Mouse (Mus musculus): ENCODE results near the gene Slc22a8.
A peak's percentile ranks its signal among the peaks of the same experiment; 100 is the strongest.

Gene Slc22a8

GRCm38 (mm10) chr19:8590954-8591353 is at the start of gene Slc22a8:
Slc22a8 (plus strand) TSS chr19:8591254.
- DNase-seq: no peak

- no peak for DNase-seq
Measured at GRCm38 (mm10) chr19:8558897-8559296, 32.2 kb upstream of the Slc22a8 start.

- DNase-seq: no peak
Measured at GRCm38 (mm10) chr19:8564021-8564420, 27.0 kb upstream of the Slc22a8 start.

GRCm38 (mm10) chr19:8564469-8564868 is 26.6 kb upstream of the Slc22a8 start:
- DNase-seq: no peak

- DNase-seq: no peak
Measured at GRCm38 (mm10) chr19:8565262-8565661, 25.8 kb upstream of the Slc22a8 start.

- peak; percentile 55 to 57 for DNase-seq
Measured at GRCm38 (mm10) chr19:8565985-8566384, 25.1 kb upstream of the Slc22a8 start.

GRCm38 (mm10) chr19:8567104-8567880 is 23.8 kb upstream of the Slc22a8 start:
- DNase-seq: peak; percentile 81

- DNase-seq: peak; percentile 74 to 77
Measured at GRCm38 (mm10) chr19:8569453-8569863, 21.6 kb upstream of the Slc22a8 start.

- no peak for DNase-seq
Measured at GRCm38 (mm10) chr19:8570341-8571040, 20.6 kb upstream of the Slc22a8 start.

GRCm38 (mm10) chr19:8571746-8572145 is 19.3 kb upstream of the Slc22a8 start:
- DNase-seq: no peak

GRCm38 (mm10) chr19:8572485-8572884 is 18.6 kb upstream of the Slc22a8 start:
- no peak for DNase-seq

GRCm38 (mm10) chr19:8577432-8577831 is 13.6 kb upstream of the Slc22a8 start:
- no peak for DNase-seq

GRCm38 (mm10) chr19:8578293-8578969 is 12.6 kb upstream of the Slc22a8 start:
- DNase-seq: peak; percentile 85 to 87

GRCm38 (mm10) chr19:8578970-8579342 is 12.1 kb upstream of the Slc22a8 start:
- DNase-seq: no peak

GRCm38 (mm10) chr19:8585298-8585697 is 5.8 kb upstream of the Slc22a8 start:
- no peak for DNase-seq

GRCm38 (mm10) chr19:8585899-8586298 is 5.2 kb upstream of the Slc22a8 start:
- DNase-seq: no peak

- DNase-seq: no peak
Measured at GRCm38 (mm10) chr19:8586350-8586749, 4.7 kb upstream of the Slc22a8 start.

- DNase-seq: no peak
Measured at GRCm38 (mm10) chr19:8587315-8587714, 3.7 kb upstream of the Slc22a8 start.

- DNase-seq: no peak
Measured at GRCm38 (mm10) chr19:8592155-8592554, 1.1 kb downstream of the Slc22a8 start.

- DNase-seq: no peak
Measured at GRCm38 (mm10) chr19:8592873-8593408, 1.9 kb downstream of the Slc22a8 start.

GRCm38 (mm10) chr19:8593833-8594232 is 2.8 kb downstream of the Slc22a8 start:
- DNase-seq: no peak

- DNase-seq: no peak
Measured at GRCm38 (mm10) chr19:8594518-8594917, 3.5 kb downstream of the Slc22a8 start.

- DNase-seq: no peak
Measured at GRCm38 (mm10) chr19:8597269-8597668, 6.2 kb downstream of the Slc22a8 start.

Measured in cerebellum, postnatal 10 days (tissue).